Mouse (Mus musculus) C2C12 (cell line): ENCODE data around the gene Cdk19.

Experiments
- CEBPB ChIP-seq: IDR thresholded peaks from one replicate; pipeline ENCODE4 v1.6.1; 2011; ENCODE audit warnings: low read depth, mild to moderate bottlenecking, control low read depth, moderate library complexity
- CTCF ChIP-seq: IDR thresholded peaks from one replicate; pipeline ENCODE4 v1.5.1; 2011; ENCODE audit not compliant: control insufficient read depth, insufficient read depth, insufficient read length
- MAX ChIP-seq: IDR thresholded peaks from one replicate; pipeline ENCODE4 v1.6.1; 2011; ENCODE audit warnings: mild to moderate bottlenecking, control low read depth
- USF1 ChIP-seq: IDR thresholded peaks from one replicate; pipeline ENCODE4 v1.6.1; 2011; ENCODE audit warnings: low read depth, mild to moderate bottlenecking, control low read depth, moderate library complexity

- TF ChIP-seq CTCF (no peak), CEBPB (no peak), MAX (no peak), USF1 (no peak)
Measured at GRCm38 (mm10) chr10:40530661-40531060, 191.3 kb downstream of the Cdk19 start.
